Mouse (Mus musculus) liver, embryonic 15.5 days (tissue): ENCODE measurements at regions not wholly inside any gene's neighbourhood (a gene's known extent, or its start where the extent isn't known, plus 50 kb on each side); places are given as distances from the start of the nearest gene placed in this dataset.

ENCODE experiments used
- ATAC-seq: fragments of 200-750 bp; cut with Nextera tagmentation; 2 replicates; pipeline ENCODE4 v1.8.0; 2017; ENCODE audit warnings: moderate number of reproducible peaks, mild to moderate bottlenecking, moderate library complexity; ENCODE audit not compliant: insufficient read depth
- H3K27ac ChIP-seq: fragments of 300-500 bp; sonication (generic); replicated peaks from 2 replicates; pipeline ENCODE4 v1.5.1; 2015; ENCODE audit warnings: mild to moderate bottlenecking, inconsistent platforms
- H3K27me3 ChIP-seq: fragments of 300-500 bp; sonication (generic); 2 replicates; pipeline ENCODE4 v1.6.1; 2015; ENCODE audit warnings: mild to moderate bottlenecking, inconsistent platforms
- H3K36me3 ChIP-seq: fragments of 300-500 bp; sonication (generic); replicated peaks from 2 replicates; pipeline ENCODE4 v1.6.1; 2015; ENCODE audit warnings: moderate library complexity, mild to moderate bottlenecking, inconsistent platforms
- H3K4me1 ChIP-seq: fragments of 300-500 bp; sonication (generic); replicated peaks from 2 replicates; pipeline ENCODE4 v1.6.1; 2015; ENCODE audit warnings: inconsistent platforms
- H3K4me2 ChIP-seq: fragments of 300-500 bp; sonication (generic); 2 replicates; pipeline ENCODE4 v1.6.1; 2015; ENCODE audit warnings: moderate library complexity, mild to moderate bottlenecking, inconsistent platforms
- H3K4me3 ChIP-seq: fragments of 300-500 bp; sonication (generic); replicated peaks from 2 replicates; pipeline ENCODE4 v1.5.1; 2015; ENCODE audit warnings: mild to moderate bottlenecking, inconsistent platforms
- H3K9ac ChIP-seq: fragments of 300-500 bp; sonication (generic); 2 replicates; pipeline ENCODE4 v1.6.1; 2015; ENCODE audit warnings: moderate library complexity, mild to moderate bottlenecking, inconsistent platforms
- H3K9me3 ChIP-seq: fragments of 300-500 bp; sonication (generic); replicated peaks from 2 replicates; pipeline ENCODE4 v1.6.1; 2016; ENCODE audit warnings: inconsistent platforms
- WGBS: fragments of 180-500 bp; shearing (Covaris S2); methylation state at CpG from one replicate; pipeline ENCODE4 v1.1.7; 2015; ENCODE audit warnings: mixed read lengths; ENCODE audit not compliant: insufficient replicate concordance; 5-methylcytosine and 5-hydroxymethylcytosine counted together

- WGBS, result 56% methylated on average over 18 of the region's 18 CpGs
- Histone ChIP-seq H3K4me1 (no peaks in the 10 kb centered on the region), H3K27ac (no peak overlapping the region)
Observed at GRCm38 (mm10) chr12:106468173-106468860, 458.3 kb downstream of the Vrk1 start.

GRCm38 (mm10) chr12:106474501-106475165 is 464.6 kb downstream of the Vrk1 start:
- H3K27me3 ChIP-seq, result peaks cover 35% of the 10 kb centered on the region
- H3K4me1 ChIP-seq, result no peaks in the 10 kb centered on the region
- H3K9me3 ChIP-seq, result no peaks in the 10 kb centered on the region
- H3K9ac ChIP-seq, result no peak overlapping the region
- H3K4me3 ChIP-seq, result no peak overlapping the region
- WGBS, result 3% methylated on average over 24 of the region's 24 CpGs
- no peak for ATAC-seq
- H3K36me3 ChIP-seq, result no peaks in the 10 kb centered on the region
- no peak overlapping the region for H3K4me2 ChIP-seq
- H3K27ac ChIP-seq, result no peak overlapping the region

More at GRCm38 (mm10) chr12:106468173-106468860, 458.3 kb downstream of the Vrk1 start:
- Histone ChIP-seq H3K27me3 (no peaks in the 10 kb centered on the region), H3K36me3 (no peaks in the 10 kb centered on the region), H3K9me3 (no peaks in the 10 kb centered on the region), H3K4me3 (no peak overlapping the region), H3K4me2 (no peak overlapping the region), H3K9ac (no peak overlapping the region)
- no peak for ATAC-seq

GRCm38 (mm10) chr12:106475486-106476050 is 465.5 kb downstream of the Vrk1 start:
- Histone ChIP-seq H3K4me2 (no peak overlapping the region), H3K4me3 (no peak overlapping the region), H3K36me3 (no peaks in the 10 kb centered on the region), H3K27ac (no peak overlapping the region), H3K27me3 (peaks cover 44% of the 10 kb centered on the region), H3K4me1 (no peaks in the 10 kb centered on the region), H3K9ac (no peak overlapping the region), H3K9me3 (no peaks in the 10 kb centered on the region)
- WGBS, result 46% methylated on average over 8 of the region's 8 CpGs
- no peak for ATAC-seq

- Histone ChIP-seq H3K4me3 (no peak overlapping the region), H3K27me3 (peaks cover 59% of the 10 kb centered on the region), H3K9me3 (no peaks in the 10 kb centered on the region), H3K4me2 (no peak overlapping the region), H3K4me1 (no peaks in the 10 kb centered on the region), H3K9ac (no peak overlapping the region), H3K27ac (no peak overlapping the region), H3K36me3 (no peaks in the 10 kb centered on the region)
- no peak for ATAC-seq
- WGBS, result 24% methylated on average over 8 of the region's 8 CpGs
Observed at GRCm38 (mm10) chr12:106477040-106477665, 467.1 kb downstream of the Vrk1 start.

- Histone ChIP-seq H3K9ac (no peak overlapping the region), H3K4me1 (no peaks in the 10 kb centered on the region), H3K36me3 (no peaks in the 10 kb centered on the region), H3K4me3 (no peak overlapping the region), H3K27ac (no peak overlapping the region), H3K27me3 (peaks cover 62% of the 10 kb centered on the region), H3K9me3 (no peaks in the 10 kb centered on the region), H3K4me2 (no peak overlapping the region)
- WGBS, result 30% methylated on average over 4 of the region's 4 CpGs
- no peak for ATAC-seq
Observed at GRCm38 (mm10) chr12:106477731-106478130, 467.7 kb downstream of the Vrk1 start.

- WGBS, result 2% methylated on average over 18 of the region's 18 CpGs
- Histone ChIP-seq H3K4me2 (peak overlapping the region; percentile 27), H3K9ac (no peak overlapping the region), H3K4me1 (no peaks in the 10 kb centered on the region), H3K27me3 (peaks cover 62% of the 10 kb centered on the region), H3K36me3 (no peaks in the 10 kb centered on the region), H3K27ac (no peak overlapping the region), H3K4me3 (no peak overlapping the region), H3K9me3 (no peaks in the 10 kb centered on the region)
- no peak for ATAC-seq
Observed at GRCm38 (mm10) chr12:106478381-106478781, 468.4 kb downstream of the Vrk1 start.

GRCm38 (mm10) chr12:106479067-106479877 is 469.2 kb downstream of the Vrk1 start:
- no peak overlapping the region for H3K9ac ChIP-seq
- no peak overlapping the region for H3K27ac ChIP-seq
- H3K4me2 ChIP-seq, result peak overlapping the region; percentile 3; the same call in 1 of the 2 replicates
- WGBS, result 1% methylated on average over 24 of the region's 24 CpGs
- no peaks in the 10 kb centered on the region for H3K36me3 ChIP-seq
- peaks cover 62% of the 10 kb centered on the region for H3K27me3 ChIP-seq
- no peaks in the 10 kb centered on the region for H3K9me3 ChIP-seq
- no peak overlapping the region for H3K4me3 ChIP-seq
- no peak for ATAC-seq
- H3K4me1 ChIP-seq, result no peaks in the 10 kb centered on the region

GRCm38 (mm10) chr12:106479878-106480194 is 469.8 kb downstream of the Vrk1 start:
- Histone ChIP-seq H3K9ac (no peak overlapping the region), H3K27me3 (peaks cover 58% of the 10 kb centered on the region), H3K4me3 (no peak overlapping the region), H3K9me3 (no peaks in the 10 kb centered on the region), H3K36me3 (no peaks in the 10 kb centered on the region), H3K4me2 (0 out of 2 replicates have a peak overlapping the region, but pooled peaks have one; percentile 3), H3K27ac (no peak overlapping the region), H3K4me1 (no peaks in the 10 kb centered on the region)
- no peak for ATAC-seq
- 7% methylated on average over 6 of the region's 6 CpGs for WGBS

GRCm38 (mm10) chr12:106480281-106481060 is 470.4 kb downstream of the Vrk1 start:
- peaks cover 58% of the 10 kb centered on the region for H3K27me3 ChIP-seq
- no peaks in the 10 kb centered on the region for H3K9me3 ChIP-seq

GRCm38 (mm10) chr12:106501622-106502327 is 491.7 kb downstream of the Vrk1 start:
- no peak overlapping the region for H3K27ac ChIP-seq
- no peaks in the 10 kb centered on the region for H3K4me1 ChIP-seq
- H3K9me3 ChIP-seq, result no peaks in the 10 kb centered on the region
- no peak overlapping the region for H3K4me3 ChIP-seq
- no peak overlapping the region for H3K9ac ChIP-seq
- H3K27me3 ChIP-seq, result no peaks in the 10 kb centered on the region
- ATAC-seq, result no peak
- no peaks in the 10 kb centered on the region for H3K36me3 ChIP-seq
- no peak overlapping the region for H3K4me2 ChIP-seq
- 27% methylated on average over 12 of the region's 12 CpGs for WGBS

More at GRCm38 (mm10) chr12:106480281-106481060, 470.4 kb downstream of the Vrk1 start:
- H3K4me2 ChIP-seq, result no peak overlapping the region
- ATAC-seq, result no peak
- H3K9ac ChIP-seq, result no peak overlapping the region
- no peaks in the 10 kb centered on the region for H3K4me1 ChIP-seq
- no peak overlapping the region for H3K4me3 ChIP-seq
- no peak overlapping the region for H3K27ac ChIP-seq
- 23% methylated on average over 12 of the region's 12 CpGs for WGBS
- no peaks in the 10 kb centered on the region for H3K36me3 ChIP-seq
